Comparison of ENCODE assay signal across 17 mouse cellular contexts in the genomic region with DNA sequence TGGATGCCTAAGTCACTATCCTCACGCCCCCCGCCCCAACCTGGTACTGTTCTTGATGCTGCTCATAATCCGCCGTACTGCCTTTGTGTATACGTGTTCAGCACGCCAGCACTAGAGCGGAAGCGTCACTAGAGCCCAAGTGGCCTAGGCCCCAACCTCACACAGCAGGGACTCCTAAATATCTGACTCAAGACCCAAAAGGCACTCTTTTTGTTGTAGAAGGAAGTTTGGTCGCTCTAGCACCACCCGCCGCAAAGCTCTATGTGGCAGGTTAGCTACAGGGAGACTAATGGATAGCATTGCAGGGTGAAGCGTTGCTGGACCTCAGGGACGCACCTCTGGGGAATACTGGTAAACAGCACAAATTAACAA.
DNase-seq lines count a peak whose midpoint lies in the region; ATAC-seq and TF ChIP-seq lines count a peak whose summit lies in the region.
"Had no signal": no experiment of that assay in that cellular context is flagged by ENCODE, and none has a peak within 500 bp of the region (broad histone marks: within the 10 kb centered on the region; RNA-seq: fewer than 3 reads in every experiment).

No protein-coding gene starts in this region.

- no peak overlapping the region for H3K4me2 ChIP-seq in heart, embryonic 16.5 days (ENCODE audit: low read depth, low read length)
- no peak overlapping the region for H3K4me2 ChIP-seq in hindbrain, embryonic 15.5 days
- H3K4me2 ChIP-seq: embryonic facial prominence, embryonic 15.5 days; limb, embryonic 13.5 days had no signal

- no peak overlapping the region for H3K4me3 ChIP-seq in heart, embryonic 16.5 days (ENCODE audit: low read length)
- peak overlapping the region; percentile 55 for H3K4me3 ChIP-seq in E14TG2a.4 (replicated peaks; ENCODE audit: low read length)
- H3K4me3 ChIP-seq in ES-Bruce4 (ENCODE audit: low read depth, low read length), result peak overlapping the region; percentile 8; the same call in 1 of the 2 replicates
- no peak overlapping the region for H3K4me3 ChIP-seq in hindbrain, embryonic 15.5 days
- H3K4me3 ChIP-seq in cerebellum, adult 2 months (replicated peaks; ENCODE audit: insufficient read depth, low read depth, low read length), result no peak overlapping the region
- H3K4me3 ChIP-seq: embryonic facial prominence, embryonic 15.5 days; limb, embryonic 13.5 days had no signal

- no peak for TF ChIP-seq EP300 in ES-Bruce4 (IDR thresholded peaks at IDR 0.05; ENCODE audit: insufficient read depth, low read depth, low read length)

- H3K4me1 ChIP-seq in heart, embryonic 16.5 days (ENCODE audit: control insufficient read depth, insufficient read depth, low read length), result peaks cover 72% of the 10 kb centered on the region
- H3K4me1 ChIP-seq in E14TG2a.4 (replicated peaks; ENCODE audit: low read depth, low read length) (peaks cover 84% of the 10 kb centered on the region), ES-Bruce4 (ENCODE audit: control insufficient read depth, insufficient read depth, low read length) (peaks cover 13% of the 10 kb centered on the region)
- H3K4me1 ChIP-seq in hindbrain, embryonic 15.5 days (replicated peaks), result peaks cover 78% of the 10 kb centered on the region
- H3K4me1 ChIP-seq in cerebellum, adult 2 months (ENCODE audit: control insufficient read depth, insufficient read depth, low read length), result peaks cover 34% of the 10 kb centered on the region

- ATAC-seq in heart, embryonic 16.5 days (replicated peaks; ENCODE audit: extremely low read depth, insufficient read depth, low FRiP score), result no peak
- ATAC-seq in hindbrain, embryonic 15.5 days (ENCODE audit: low FRiP score, low read depth), result no peak
- ATAC-seq: activated CD4-positive, CD25-positive, alpha-beta regulatory T cell, adult 4 months; intestine, postnatal 0 days had no signal

- TF ChIP-seq CTCF in E14TG2a.4 (conservative IDR thresholded peaks at IDR 0.05; ENCODE audit: low read length) (no peak), ES-Bruce4 (IDR thresholded peaks at IDR 0.05; ENCODE audit: low read depth, low read length) (no peak)
- TF ChIP-seq CTCF in cerebellum, adult 2 months (IDR thresholded peaks at IDR 0.05; ENCODE audit: borderline replicate concordance, insufficient read depth, low read depth, low read length), result no peak

- H3K9ac ChIP-seq in heart, embryonic 16.5 days (ENCODE audit: low read length), result no peak overlapping the region
- H3K9ac ChIP-seq in ES-Bruce4 (ENCODE audit: low read depth, poor library complexity, severe bottlenecking), result peak overlapping the region; percentile 41; the same call in 1 of the 2 replicates
- H3K9ac ChIP-seq in hindbrain, embryonic 15.5 days, result no peak overlapping the region
- H3K9ac ChIP-seq: embryonic facial prominence, embryonic 15.5 days; limb, embryonic 13.5 days; liver, embryonic 14.5 days had no signal

- intact Hi-C loops in heart, postnatal 25 days (cut with DNase I), result no loop called here

- WGBS in heart, embryonic 16.5 days, result 91% methylated on average over 13 of the region's 13 CpGs
- WGBS in hindbrain, embryonic 15.5 days, result 77% methylated on average over 13 of the region's 13 CpGs
- 90% methylated on average over 13 of the region's 13 CpGs for WGBS in cerebellum, adult 2 months

- peak overlapping the region; percentile 7; the same call in 1 of the 2 replicates for H3K27ac ChIP-seq in heart, embryonic 16.5 days (ENCODE audit: low read length)
- H3K27ac ChIP-seq in ES-Bruce4 (ENCODE audit: insufficient read depth, low read length), result no peak overlapping the region
- peak overlapping the region; percentile 47 for H3K27ac ChIP-seq in hindbrain, embryonic 15.5 days (replicated peaks)
- no peak overlapping the region for H3K27ac ChIP-seq in cerebellum, adult 2 months (ENCODE audit: insufficient read depth, low read length)
- H3K27ac ChIP-seq: embryonic facial prominence, embryonic 15.5 days; kidney, postnatal 0 days; limb, embryonic 13.5 days; liver, embryonic 14.5 days had no signal

- no peak for TF ChIP-seq POLR2A in ES-Bruce4 (IDR thresholded peaks at IDR 0.05; ENCODE audit: insufficient read depth, low read length)
- TF ChIP-seq POLR2A in cerebellum, adult 2 months (IDR thresholded peaks at IDR 0.05; ENCODE audit: borderline replicate concordance, insufficient read depth, low read length), result no peak

- no peaks in the 10 kb centered on the region for H3K36me3 ChIP-seq in heart, embryonic 16.5 days (ENCODE audit: control insufficient read depth, insufficient read depth)
- H3K36me3 ChIP-seq in E14TG2a.4 (ENCODE audit: insufficient read depth, low read length), result peaks cover 14% of the 10 kb centered on the region; the same call in 1 of the 2 replicates
- H3K36me3 ChIP-seq in ES-Bruce4 (ENCODE audit: control insufficient read depth, insufficient read depth, low read length, poor library complexity, severe bottlenecking), result no peaks in the 10 kb centered on the region
- H3K36me3 ChIP-seq in hindbrain, embryonic 15.5 days, result no peaks in the 10 kb centered on the region
- H3K36me3 ChIP-seq: embryonic facial prominence, embryonic 15.5 days; limb, embryonic 13.5 days had no signal

- no peaks in the 10 kb centered on the region for H3K9me3 ChIP-seq in heart, embryonic 16.5 days (replicated peaks; ENCODE audit: control insufficient read depth, low read length)
- H3K9me3 ChIP-seq in E14TG2a.4 (ENCODE audit: low read length), result no peaks in the 10 kb centered on the region
- H3K9me3 ChIP-seq in ES-Bruce4 (replicated peaks; ENCODE audit: control insufficient read depth, insufficient read depth, low read length, poor library complexity, severe bottlenecking), result no peaks in the 10 kb centered on the region
- no peaks in the 10 kb centered on the region for H3K9me3 ChIP-seq in hindbrain, embryonic 15.5 days
- H3K9me3 ChIP-seq: embryonic facial prominence, embryonic 15.5 days; limb, embryonic 13.5 days had no signal

- DNase-seq in heart, postnatal 25 days (ENCODE audit: low spot score), result no peak
- DNase-seq in cerebellum, adult 2 months, result no peak
- no peak for DNase-seq in Muller cell, postnatal 12 days (ENCODE audit: inconsistent ontology term)
- DNase-seq: adrenal gland, postnatal 36 days; cerebellum, adult 9-11 months; heart, postnatal 14 days; layer of hippocampus, adult 9-11 months had no signal

- no peaks in the 10 kb centered on the region for H3K27me3 ChIP-seq in heart, embryonic 16.5 days (ENCODE audit: control insufficient read depth, insufficient read depth, low read length)
- H3K27me3 ChIP-seq in E14TG2a.4 (ENCODE audit: insufficient read depth, low read length), result no peaks in the 10 kb centered on the region
- no peaks in the 10 kb centered on the region for H3K27me3 ChIP-seq in ES-Bruce4 (ENCODE audit: control insufficient read depth, insufficient read depth, low read length, poor library complexity, severe bottlenecking)
- no peaks in the 10 kb centered on the region for H3K27me3 ChIP-seq in hindbrain, embryonic 15.5 days
- H3K27me3 ChIP-seq in cerebellum, adult 2 months (ENCODE audit: control insufficient read depth, insufficient read depth, low read length), result no peaks in the 10 kb centered on the region
- H3K27me3 ChIP-seq: embryonic facial prominence, embryonic 15.5 days had no signal

Comparison
In these comparisons a context has a peak if more than half of its experiments do, and no peak if none do; other contexts are left out.
1. H3K27ac ChIP-seq: peak in heart, embryonic 16.5 days (single experiment) and hindbrain, embryonic 15.5 days (single experiment); none in ES-Bruce4 (single experiment) and cerebellum, adult 2 months (single experiment).
2. H3K4me3 ChIP-seq: peak in E14TG2a.4 (single experiment) and ES-Bruce4 (single experiment); none in heart, embryonic 16.5 days (single experiment), hindbrain, embryonic 15.5 days (single experiment) and cerebellum, adult 2 months (single experiment).